Mouse (Mus musculus) lung, postnatal 0 days (tissue): ENCODE results near the gene Cdk2ap2.

Source experiments
- CTCF ChIP-seq: IDR thresholded peaks from 2 replicates; pipeline ENCODE4 v1.5.1; 2016; ENCODE audit warnings: antibody characterized with exemption, mild to moderate bottlenecking
- EP300 ChIP-seq: IDR thresholded peaks from 2 replicates; pipeline ENCODE4 v1.6.1; 2016; ENCODE audit warnings: antibody characterized with exemption, mild to moderate bottlenecking, control low read depth

DNA sequence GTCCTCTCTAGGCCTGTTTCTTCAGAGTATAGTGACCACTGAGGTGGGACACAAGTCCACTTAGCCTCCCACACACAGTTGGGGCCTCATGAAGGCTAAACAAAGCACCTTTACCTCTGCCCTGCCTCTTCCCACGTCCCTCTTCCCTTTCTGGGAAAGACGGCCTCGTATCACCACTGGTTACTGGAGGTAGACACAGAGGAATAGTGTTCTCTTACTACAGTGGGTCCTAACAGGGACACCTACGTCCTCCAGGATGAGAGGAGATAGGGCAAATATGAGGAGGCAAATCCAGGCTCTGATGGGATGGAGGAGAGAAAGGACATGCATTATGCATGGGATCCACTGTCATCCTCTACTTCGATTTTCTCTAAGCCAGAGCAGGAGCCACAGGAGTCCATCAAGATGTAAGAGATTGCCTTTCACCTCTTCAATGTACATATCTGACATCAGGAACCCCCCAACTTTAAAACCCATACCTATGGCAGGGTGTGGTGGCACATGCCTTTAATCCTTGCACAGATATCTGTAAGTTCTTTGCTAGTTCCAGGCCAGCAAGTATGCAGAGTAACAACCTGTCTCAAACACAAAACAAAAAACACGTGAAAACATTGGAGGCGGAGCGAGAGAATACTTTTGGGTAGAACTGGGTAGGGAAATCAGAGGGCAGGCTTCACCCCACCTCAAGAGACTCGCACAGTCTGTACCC is 51.0 kb downstream of the Cdk2ap2 start:
- no peak for TF ChIP-seq CTCF
- TF ChIP-seq EP300, result no peak
